Mouse (Mus musculus) MEL (cell line): ENCODE data around the gene Rcsd1.

Experiments
- GABPA ChIP-seq: IDR thresholded peaks from 2 replicates; pipeline ENCODE4 v1.6.1; 2012; ENCODE audit warnings: low read depth, mild to moderate bottlenecking, inconsistent platforms, low read length, improper control_type of control experiment, moderate library complexity
- MAX ChIP-seq: IDR thresholded peaks from 2 replicates; pipeline ENCODE4 v1.6.1; 2011; ENCODE audit warnings: low read length, improper control_type of control experiment
- MYC ChIP-seq: IDR thresholded peaks from 2 replicates; pipeline ENCODE4 v1.6.1; 2011; ENCODE audit warnings: low read depth, mild to moderate bottlenecking, low read length, improper control_type of control experiment, moderate library complexity
- POLR2A ChIP-seq, 2 experiments: IDR thresholded peaks; 2 replicates each; pipeline ENCODE4 v1.6.1; 2011 to 2012; ENCODE audit warnings: low read length in 2 of 2, mild to moderate bottlenecking in 2 of 2, control low read depth in 1 of 2, improper control_type of control experiment in 1 of 2, low read depth in 1 of 2, moderate library complexity in 1 of 2; ENCODE audit not compliant: control insufficient read depth in 1 of 2, insufficient read depth in 1 of 2, poor library complexity in 1 of 2
- RCOR1 ChIP-seq: IDR thresholded peaks from 2 replicates; pipeline ENCODE4 v1.6.1; 2012; ENCODE audit warnings: low read depth, mild to moderate bottlenecking, inconsistent platforms, low read length, improper control_type of control experiment
- ZC3H11A ChIP-seq: IDR thresholded peaks from 2 replicates; pipeline ENCODE4 v1.6.1; 2012; ENCODE audit warnings: low read depth, mild to moderate bottlenecking, inconsistent platforms, low read length, improper control_type of control experiment

DNA sequence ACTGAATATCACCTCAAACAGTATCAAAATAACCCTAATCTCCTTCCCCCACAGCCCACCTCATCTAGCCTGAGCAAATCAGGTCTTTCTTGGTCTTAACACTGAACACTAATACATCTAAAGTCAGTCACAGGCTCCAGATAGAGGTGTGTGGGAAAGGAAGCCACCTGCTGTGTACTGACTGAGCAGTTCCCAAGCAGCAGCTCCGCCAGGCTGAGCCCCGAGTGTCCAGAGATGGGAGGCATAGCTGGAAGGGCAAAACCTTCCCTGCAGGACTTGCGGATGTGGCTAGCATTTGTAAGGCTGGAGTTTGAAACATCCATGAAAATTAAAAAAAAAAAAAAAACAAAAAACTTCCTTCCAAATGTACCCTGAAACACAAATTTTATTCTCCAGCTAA lies 104.4 kb downstream of the Rcsd1 start:
- TF ChIP-seq MAX (no peak), POLR2A (IDR thresholded peaks at IDR 0.05; ENCODE audit: control insufficient read depth in 1 of 2, insufficient read depth in 1 of 2, low read depth in 1 of 2, low read length in 2 of 2, poor library complexity in 1 of 2) (no peak), GABPA (no peak), RCOR1 (no peak), MYC (no peak), ZC3H11A (no peak)
